Mouse (Mus musculus): Measurements from ENCODE around the gene Ccdc169.

Gene Ccdc169

DNA sequence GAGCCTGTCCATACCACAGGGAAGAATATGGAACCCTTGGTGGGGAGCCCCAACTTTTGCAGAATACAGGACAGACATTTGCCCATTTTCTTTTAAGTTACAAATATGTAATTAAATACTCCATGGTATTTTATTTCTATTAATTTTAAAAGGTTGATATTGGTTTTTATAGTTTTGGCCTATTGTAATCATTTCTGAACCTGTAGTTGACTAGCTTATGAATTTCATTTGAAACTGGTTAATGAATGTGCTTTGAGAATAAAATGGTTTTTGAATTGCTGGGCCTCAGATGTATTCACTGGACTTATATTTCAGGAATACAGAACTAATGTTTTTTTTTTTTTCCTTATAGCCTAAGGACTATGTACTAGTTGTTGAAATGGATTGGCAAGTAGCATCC, at the start of gene Ccdc169:
TSS of gene Ccdc169 (plus strand) at position 301 of the 400 bp plus-strand sequence.
- no peak for DNase-seq

DNA sequence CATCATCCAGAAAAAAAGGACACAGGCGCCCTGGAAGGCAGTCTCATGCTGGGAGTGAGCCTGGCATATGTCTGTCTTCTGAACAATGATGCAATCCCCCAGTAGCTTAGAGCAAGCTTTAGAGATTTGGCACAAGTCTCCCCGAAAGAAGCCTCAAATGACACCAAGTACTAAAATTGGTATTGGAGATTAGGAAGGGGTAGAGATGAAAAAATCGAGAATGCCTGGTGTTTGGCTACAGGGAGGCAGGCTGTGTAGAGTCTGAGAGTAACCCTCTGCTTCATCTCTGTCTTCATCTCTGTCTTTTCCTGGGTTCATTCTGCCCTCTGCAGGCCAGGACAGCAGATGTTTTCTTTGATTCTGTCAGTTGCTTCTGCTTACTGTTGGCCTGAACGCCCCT, 49.8 kb upstream of the Ccdc169 start:
- DNase-seq: no peak

DNA sequence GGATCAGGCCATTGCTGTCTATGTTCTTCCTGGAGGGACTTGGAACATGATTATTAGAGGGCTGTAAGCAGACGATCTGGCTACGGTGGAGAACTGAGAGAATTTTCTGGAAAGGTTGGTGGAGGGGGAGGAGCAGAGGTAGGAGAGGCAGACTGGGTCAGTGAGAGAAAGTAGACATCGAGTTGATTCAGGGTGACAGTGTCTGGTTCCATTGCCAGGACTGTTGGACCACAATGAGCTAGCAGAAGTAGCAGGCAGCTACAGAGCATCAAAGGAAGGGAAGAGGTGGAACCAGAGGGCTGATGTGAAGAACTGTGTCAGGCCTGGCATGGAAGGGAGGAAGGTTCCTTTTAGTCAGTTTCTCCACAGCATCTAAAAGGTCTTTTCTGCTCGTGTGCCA, 48.8 kb upstream of the Ccdc169 start:
- DNase-seq: no peak

DNA sequence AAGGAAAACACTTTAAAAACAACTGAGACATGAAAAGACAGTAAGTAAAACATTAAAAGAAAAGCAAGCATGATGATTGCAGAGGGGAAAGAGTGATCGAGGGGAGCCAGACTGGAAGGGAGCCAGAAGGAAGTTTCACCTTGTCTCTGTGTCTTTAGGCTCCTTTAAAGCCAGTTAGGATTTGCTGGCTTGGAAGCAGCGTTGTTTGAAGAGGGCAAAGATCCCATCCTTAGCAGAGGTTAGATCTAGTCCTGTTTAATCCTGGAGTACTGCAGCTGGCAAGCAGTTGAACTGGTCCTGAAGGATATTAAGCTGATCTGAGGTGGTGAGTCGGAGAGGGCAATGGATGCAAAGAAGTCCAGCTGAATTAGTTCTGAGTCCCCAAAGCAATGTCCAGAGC, 48.3 kb upstream of the Ccdc169 start:
- no peak for DNase-seq

DNA sequence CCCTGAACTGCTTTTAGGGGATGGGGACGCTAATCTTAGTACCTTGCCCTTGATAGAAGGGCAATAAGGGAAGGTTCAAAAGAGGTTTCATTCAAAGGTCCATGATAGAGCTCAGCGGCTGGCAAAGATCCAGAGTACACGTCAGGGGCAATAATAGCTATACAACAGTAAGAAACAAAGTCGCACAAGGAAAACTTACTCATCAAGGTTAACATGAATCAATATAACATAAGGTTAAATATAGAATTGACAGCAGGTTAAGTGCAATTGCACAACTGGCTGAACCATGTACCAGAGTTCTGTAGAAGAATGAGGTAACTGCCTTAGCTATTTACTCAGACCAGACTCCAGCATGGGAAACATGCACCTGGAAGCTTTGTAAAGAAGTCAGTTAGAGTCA, 47.8 kb upstream of the Ccdc169 start:
- DNase-seq: no peak

DNA sequence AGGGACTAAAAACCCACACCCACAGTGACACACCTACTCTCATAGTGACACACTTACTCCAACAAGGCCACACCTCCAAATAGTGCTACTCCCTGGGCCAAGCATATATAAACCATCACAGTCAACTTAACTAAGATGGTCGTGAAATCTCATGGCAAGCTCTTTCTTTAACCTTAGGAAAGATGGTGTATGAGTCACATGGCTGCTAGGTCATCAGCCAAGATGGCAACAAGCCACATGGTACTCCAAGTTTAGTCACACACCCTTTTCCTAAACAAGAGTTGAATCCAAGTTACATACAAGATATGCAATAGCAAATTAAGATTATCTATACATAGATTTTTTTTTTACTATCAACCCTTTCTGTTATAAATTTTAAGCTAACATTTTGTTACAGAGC, 44.0 kb upstream of the Ccdc169 start:
- DNase-seq: no peak

DNA sequence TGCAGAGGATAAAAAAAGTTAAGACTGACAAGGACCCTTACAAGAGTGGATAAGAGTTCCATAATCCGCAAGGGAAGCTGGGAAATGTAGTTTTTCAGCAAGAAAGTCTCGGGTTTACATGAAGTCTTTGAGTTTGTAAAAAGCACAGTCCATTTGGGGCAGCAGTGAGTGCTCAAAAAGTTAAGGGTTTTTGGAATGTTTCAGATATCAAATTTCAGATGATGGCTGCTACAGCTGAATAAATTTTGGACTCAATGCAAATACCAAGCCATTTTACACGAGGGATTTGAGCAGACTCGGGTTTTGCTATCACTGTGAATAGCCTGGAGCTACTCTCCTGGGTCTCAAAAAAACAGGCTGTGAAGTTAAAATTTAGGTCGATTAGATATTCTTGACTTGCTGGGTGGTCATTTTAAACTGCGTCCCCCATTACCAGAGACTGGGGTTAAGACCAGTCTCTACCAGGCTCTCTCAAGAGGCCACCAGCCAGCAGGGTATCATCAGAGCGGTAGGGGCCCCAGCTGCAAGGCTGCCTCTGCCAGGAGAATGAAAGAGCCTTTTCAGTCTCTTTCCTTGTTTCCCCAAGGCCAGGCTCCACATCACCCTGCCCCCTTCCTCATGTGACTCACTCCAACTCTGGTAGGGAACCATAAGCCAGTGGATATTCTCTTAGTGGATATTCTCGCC, 41.0 kb upstream of the Ccdc169 start:
- DNase-seq: peak; percentile 27

DNA sequence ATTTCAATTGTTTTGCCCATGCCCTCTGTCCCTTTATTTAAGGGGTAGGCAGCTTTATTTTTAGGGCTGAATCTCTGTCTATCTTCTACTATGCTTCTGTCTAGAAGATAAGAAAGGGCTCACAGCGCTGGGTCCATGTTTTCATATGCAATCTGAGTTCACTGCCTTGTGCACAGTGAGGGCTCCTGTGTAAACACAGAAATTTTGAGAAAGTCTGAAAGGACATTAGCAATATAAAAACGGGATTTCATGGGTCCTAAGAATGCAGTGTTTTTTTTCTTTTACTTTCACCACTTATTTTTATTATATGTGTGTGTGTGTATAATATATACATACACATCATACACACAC, 40.5 kb upstream of the Ccdc169 start:
- DNase-seq: no peak

DNA sequence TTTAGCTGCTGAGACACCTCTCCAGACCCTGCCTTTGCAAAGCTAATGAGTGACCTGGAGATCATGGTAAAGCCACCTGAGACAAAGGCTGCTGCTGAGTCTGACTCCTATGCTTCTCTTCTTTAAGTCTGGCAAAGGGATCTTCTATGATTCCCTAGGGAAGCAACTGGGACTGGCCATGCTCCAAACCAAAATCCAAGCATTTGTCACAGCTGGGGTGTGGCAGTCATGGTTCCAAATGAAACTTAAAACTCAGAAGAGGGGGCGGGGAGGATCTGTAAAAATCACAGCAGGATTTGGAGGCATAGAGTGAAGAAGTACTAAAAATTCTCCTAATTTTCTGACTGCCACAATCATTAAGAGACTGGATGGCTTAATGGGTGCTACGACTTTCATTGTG, 40.0 kb upstream of the Ccdc169 start:
- DNase-seq: peak; percentile 15

DNA sequence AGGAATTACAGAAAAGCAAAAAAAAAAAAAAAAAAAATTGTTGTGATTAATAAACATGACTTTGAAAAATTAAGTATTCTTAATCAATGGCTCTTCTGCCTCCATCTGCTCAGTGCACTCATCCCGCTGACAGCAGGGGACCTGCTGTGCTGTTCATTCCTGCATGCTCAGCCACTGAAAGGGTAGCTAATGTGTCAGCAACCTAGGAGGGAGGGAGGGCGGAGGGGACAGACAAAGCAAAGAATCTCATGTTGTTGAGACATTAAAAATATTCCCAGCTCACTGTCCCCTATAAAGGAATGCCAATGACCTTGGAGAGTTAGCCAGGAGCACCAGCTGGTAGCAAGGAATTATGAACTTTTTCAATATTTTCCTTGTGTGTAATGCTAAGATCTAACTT, 39.1 kb upstream of the Ccdc169 start:
- no peak for DNase-seq

DNA sequence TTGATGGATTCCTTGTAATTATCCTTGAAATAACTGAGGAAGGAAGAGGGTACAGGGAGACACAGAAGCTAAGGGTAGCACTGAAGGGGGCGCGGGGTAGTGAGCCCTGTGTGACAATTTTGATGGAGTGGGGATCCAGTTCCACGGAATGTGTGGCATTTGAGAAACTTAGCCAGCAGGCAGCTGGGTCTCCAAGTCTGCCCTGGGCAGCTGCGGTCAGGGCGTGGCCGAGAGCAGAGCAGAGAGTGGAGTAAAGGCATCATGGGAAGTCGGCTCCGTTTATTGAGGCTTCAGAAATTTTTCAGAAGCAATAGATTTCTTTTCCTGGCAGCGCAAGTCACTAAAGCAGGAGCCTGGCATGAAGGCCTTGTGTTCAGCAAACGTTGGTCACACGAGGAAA, 38.1 kb upstream of the Ccdc169 start:
- DNase-seq: no peak

DNA sequence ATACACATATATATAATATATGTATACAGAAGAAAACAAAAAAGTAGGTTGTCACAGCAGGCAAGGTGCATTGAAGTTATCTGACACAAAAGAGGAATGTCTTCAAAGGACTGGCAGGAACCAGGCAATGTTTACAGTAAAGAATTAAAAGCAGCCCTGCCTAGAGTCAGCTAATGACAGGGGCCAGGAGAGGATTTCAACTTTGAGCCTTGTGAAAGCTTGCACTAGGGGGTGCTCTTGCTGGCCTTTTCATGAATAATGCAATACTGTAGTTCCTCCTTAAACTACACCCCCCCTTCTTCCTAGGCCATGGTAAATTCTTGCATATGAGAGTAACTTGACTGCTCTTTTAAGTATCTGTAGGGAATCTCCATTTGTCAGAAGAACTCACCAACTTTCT, 36.0 kb upstream of the Ccdc169 start:
- DNase-seq: no peak

DNA sequence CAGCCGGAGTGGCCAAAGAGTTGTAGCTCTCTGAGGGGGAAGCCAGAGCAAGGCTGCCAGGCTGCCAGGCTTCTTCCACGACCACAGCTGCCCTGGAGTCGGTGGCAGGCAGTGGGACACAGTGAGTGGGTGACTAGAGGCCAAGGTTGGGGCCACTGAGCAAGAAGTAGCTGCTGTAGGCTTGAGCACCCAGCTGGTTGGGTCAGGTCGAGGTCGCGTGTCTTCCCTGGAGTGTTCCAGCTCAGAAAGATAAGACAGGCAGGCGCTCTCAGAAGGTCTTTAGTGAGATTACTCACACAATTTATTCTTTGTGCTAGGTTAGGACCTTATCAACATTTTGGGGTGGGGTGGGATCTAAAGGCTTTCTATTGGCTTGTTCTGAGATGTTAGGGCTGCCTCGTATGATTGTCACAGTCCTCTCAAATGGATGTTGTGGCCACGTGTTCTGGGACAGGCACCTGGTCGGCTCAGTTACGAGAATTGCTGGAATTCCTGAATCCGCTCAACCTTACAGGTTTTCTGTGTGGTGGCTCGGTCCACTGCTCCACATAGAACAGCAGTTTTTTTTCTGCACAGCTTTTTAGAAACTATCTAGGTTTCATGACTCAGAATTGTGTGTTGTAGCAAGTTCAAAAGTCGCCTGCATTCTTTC, 31.6 kb upstream of the Ccdc169 start:
- DNase-seq: no peak

DNA sequence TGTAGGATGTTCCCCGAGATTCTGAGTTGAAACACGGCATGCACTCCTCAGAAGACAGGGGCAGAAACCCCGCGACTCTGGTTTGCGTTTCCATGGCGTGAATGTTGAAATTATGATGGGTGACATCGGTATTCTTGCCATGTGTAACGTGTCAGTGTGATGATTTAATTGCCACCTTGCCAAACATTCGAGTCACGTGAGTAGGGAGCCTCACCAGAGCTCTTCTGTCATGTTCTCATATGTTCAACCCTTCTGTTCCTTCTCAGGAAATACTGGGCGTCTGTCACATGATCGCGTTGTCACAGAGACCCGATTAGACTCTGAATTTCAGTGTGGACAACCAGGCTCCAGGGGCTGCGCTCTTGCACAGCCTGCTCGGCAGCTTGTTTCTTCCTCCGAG, 31.1 kb upstream of the Ccdc169 start:
- DNase-seq: no peak

DNA sequence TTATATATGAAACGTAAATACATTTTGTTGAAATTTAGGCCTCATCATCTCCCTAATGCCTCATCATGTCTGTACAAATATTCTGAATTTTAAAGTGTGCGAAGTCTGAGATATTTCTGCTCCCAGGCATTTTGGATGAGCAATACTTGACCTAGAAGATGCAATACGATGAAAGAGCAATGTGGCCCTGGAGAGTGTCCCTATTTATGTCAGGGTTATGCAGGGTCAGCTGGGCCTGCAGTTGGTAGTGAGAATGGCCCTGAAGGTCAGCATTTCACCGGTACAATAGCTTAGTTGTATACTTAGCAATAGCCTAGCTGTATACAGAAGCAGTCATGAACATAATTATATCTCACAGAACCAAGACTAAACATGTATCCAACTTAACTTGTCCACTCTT, 28.0 kb upstream of the Ccdc169 start:
- no peak for DNase-seq

DNA sequence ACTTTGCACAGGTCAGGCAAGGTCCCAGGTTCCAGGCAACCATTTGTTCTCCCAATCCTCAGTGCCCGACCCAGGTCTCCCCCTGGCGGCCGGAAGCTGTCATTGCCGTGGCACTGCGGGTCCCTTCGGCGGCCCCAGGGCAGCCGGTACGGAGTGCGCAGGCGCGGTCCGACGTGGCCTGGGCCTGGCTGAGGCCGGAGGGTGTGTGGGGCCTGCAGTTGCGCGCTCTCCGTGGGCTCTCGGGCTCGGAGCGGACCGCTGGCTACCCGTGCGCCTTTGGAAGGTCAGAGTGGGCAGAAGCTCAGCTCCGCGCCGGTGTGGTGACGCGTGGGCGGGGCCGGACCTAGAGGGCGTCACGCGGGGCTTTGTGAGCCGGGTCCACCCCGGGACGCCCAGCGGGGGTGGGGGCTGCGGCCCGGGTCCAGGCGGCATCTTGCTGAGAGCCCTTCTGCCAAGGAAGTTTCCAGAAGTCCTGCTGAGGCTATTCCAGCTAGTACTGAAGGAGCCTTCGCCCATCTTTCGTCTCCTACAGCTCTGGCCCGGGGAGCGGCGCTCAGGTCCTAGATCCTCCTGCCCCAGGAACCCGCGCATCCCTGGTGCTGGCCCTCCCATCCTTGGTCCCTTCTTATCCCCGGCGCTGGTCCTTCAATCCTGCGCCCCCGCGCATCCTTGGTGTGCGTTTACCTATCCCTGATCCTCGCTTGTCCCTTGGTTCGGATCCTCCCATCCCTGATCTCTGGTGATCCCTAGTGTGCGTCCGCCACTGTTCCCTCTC, 25.0 kb upstream of the Ccdc169 start, which contains the start of gene Spg20:
TSS of gene Spg20 (plus strand) at position 174 of the 775 bp plus-strand sequence.
- DNase-seq: peak; percentile 96

DNA sequence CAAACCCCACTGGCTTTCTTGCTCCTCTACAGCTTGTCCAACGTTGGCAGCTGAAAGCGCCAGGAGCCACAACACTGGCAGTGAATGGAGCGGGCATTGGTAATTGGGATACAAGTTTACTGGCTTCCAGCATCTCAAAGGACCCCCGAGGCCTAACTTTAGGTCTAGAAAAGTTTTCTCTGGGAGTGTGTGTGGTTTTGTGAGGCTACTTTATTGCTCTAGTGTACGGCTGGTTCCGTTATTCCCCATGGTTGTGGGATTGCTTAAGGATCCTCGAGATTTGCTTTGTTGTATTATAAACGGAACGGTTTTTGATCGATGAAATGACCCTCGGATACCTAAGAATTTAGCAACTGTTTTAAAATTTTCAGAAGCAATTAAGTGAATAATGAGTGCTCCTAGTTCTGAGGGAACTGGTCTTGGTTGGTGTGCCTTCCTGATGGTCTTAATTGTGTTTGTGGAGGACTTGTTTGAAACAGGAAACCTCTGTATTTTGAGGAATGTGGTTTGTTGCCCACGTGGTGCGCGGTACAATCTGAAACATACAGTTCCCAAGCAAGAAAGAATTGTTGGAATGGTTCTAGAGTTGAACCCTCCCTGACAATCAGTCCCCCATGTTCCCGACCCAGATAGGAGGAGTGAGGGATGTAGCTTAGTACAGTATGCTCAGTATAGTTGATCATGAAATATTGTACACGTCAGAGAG, 24.3 kb upstream of the Ccdc169 start:
- DNase-seq: peak; percentile 24

DNA sequence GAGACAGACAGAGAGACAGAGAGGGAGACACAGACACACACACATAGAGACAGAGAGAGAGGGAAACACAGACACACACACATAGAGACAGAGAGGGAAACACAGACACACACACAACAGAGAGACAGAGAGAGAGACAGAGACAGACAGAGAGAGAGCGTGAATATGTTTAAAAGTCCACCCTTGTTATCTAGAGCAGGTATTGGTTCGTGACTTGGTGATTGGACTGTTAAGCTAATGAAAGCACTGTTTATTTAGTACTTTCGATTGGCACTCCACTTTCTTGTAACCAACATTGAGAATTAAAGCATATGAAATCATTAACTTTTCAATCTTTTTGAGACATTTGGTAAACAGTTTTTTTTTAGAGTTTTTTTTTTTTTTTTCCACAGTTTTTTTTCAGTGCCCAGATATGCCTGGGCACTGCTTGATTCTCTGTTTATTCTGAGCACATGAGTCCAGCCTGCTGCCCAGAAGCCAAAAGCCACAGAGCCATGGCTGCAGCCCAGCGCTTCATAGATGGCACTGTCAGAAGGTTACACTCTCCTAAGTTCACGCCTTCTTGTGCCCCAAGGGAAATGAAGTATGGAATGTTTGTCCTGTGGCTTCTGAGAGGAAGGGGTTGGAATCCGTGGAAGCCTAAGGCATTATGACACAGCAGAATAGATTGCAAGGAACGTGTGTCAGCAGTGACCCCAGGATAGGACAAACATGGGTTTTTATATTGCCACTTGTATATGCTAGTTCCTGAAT, 22.6 kb upstream of the Ccdc169 start:
- peak; percentile 25 for DNase-seq

DNA sequence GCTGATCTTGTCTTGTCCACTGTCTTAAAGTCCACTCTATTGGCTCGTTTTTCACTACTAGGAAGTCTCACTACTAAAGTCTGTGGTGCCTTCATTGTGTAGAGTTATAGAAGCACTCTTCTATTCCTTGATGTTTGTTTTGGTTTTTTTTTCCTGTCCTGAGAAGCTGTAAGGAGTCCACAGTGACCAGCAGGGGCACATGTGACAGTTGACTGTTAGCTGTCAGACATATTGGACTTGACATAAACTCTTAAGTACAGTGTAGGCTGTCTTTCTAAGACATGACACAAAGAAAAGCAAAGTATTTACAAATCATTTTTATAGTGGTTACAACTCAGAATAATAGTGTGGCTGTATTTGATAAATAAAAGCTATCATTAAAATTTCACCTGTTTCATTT, 22.1 kb upstream of the Ccdc169 start:
- DNase-seq: no peak

DNA sequence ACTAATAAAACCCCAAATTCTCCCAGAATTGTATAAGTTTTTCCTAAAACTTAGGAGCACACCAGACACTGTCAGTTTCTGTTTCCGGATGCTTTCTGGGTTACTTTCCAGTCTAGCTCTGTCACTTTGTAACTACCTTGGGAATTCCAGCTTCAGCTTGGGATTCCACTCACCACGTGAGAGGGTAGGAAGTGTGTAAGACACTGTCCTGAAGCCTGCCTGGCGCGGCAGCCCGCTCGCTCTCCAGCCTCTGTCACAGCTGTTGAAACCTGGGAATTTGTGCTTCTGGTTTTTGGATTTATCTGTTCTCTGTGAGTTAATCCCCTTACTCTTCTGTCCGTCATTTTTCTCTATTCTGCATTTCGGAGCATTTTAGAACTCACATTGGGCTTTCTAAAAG, 21.1 kb upstream of the Ccdc169 start:
- no peak for DNase-seq

DNA sequence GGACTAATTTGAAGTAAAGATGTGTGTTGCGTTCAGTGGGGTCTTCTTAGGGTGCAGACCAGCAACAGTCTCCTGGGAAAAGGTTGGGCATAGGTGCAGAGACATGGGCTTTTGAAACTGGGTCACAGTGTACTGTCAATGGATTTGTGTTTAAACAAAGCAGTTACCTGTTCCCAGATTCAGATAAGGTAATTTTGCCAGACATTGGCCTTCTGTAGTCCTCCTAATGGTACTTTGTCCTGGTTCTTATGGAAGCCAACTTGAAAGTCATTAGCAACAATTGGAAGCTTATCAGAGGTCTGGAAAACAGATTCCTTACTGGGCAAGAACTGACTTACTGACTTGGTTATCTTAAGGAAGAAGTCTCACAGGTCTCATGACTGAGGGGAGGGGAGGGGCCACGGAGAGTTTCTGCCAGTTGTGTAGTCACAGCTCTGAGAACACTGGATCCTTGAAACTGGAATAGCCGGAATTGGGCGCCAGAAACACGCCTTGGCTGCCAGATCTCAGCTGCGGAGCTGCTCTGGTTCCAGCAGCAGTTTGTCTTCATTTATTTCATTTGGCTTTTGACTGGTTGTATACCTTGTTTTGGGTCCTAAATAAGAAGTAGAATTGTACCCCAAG, 17.8 kb upstream of the Ccdc169 start:
- peak; percentile 44 for DNase-seq

DNA sequence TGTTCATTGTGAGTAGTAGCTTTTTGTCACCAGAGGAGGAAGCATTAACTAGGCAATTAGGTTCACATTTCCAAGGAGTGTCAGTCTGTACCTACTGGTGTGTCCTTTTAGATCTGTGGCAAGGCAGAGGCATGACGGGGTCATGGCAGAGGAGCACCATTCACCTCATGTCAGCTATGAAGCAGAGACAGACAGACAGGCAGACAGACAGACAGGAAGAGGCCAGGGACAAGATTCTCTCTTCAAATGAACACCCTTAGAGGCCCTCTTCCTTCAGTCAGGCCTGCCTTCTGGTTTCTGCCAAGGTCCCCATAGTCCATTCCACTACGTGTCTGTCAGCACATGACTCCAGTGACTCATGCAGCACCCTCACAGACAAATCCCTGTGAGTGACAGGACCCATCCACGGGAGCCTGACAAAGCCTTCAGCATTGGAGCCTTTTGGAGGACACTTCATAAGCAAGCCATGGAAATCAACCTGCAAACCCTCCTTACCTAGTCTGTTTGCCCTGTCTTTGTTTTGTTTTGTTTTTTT, 14.7 kb upstream of the Ccdc169 start:
- no peak for DNase-seq
